Mouse (Mus musculus): ENCODE data around the gene Thap11. TPM values are rescaled to one million over a fixed set of nuclear protein-coding genes. Genes with fewer than 3 reads are reported as not detected.

Thap11 gene
- total RNA-seq (2023), result 10 to 100 TPM; 23.6 to 24.1 TPM

GRCm38 (mm10) chr8:105854715-105855216 lies at the start of gene Thap11:
Gene Thap11, plus strand, starts transcription at chr8:105855132.

GRCm38 (mm10) chr8:105826861-105827848 lies 27.8 kb upstream of the Thap11 start, which contains the start of the genes Ranbp10 and Tsnaxip1:
Gene Ranbp10, minus strand, starts transcription at chr8:105827350.
Gene Tsnaxip1, plus strand, starts transcription at chr8:105827731.

GRCm38 (mm10) chr8:105853178-105853577 lies 1.8 kb upstream of the Thap11 start, which contains the start of gene Cenpt:
Gene Cenpt, minus strand, starts transcription at chr8:105853278.

GRCm38 (mm10) chr8:105860143-105860981 lies 5.4 kb downstream of the Thap11 start, which contains the start of gene Nutf2:
Gene Nutf2, plus strand, starts transcription at chr8:105860580.

GRCm38 (mm10) chr8:105880754-105881520 lies 26.0 kb downstream of the Thap11 start, which contains the start of gene Edc4:
Gene Edc4, plus strand, starts transcription at chr8:105880881.

GRCm38 (mm10) chr8:105893339-105893738 lies 38.4 kb downstream of the Thap11 start, which contains the start of gene Nrn1l:
Gene Nrn1l, plus strand, starts transcription at chr8:105893567.

GRCm38 (mm10) chr8:105900180-105900940 lies 45.4 kb downstream of the Thap11 start, which contains the start of gene Pskh1:
Gene Pskh1, plus strand, starts transcription at chr8:105900441.

Other genes starting within 250 kb of the Thap11 start
- gene Ripor1, start 249.9 kb upstream of the Thap11 start, total RNA-seq (2023), result 10 to 100 TPM; 23.8 to 28.0 TPM
- gene Ctcf, start 218.6 kb upstream of the Thap11 start, total RNA-seq (2023), result 100 to 1,000 TPM; 148 to 161 TPM
- gene Agrp, start 217.7 kb upstream of the Thap11 start, total RNA-seq (2023), result under 1 TPM in 1 of 2 experiments, not detected in 1; 0.99 TPM
- 100 to 1,000 TPM; 131 to 138 TPM for gene Carmil2, start 168.9 kb upstream of the Thap11 start, total RNA-seq (2023)
- gene Acd, start 154.0 kb upstream of the Thap11 start, total RNA-seq (2023), result 10 to 100 TPM; 45.6 to 47.8 TPM
- gene Pard6a, start 154.0 kb upstream of the Thap11 start, total RNA-seq (2023), result 10 to 100 TPM in 1 of 2 experiments, 1 to 10 TPM in 1; 4.9 to 11.4 TPM
- not detected for gene 4933405L10Rik, start 147.5 kb upstream of the Thap11 start, total RNA-seq (2023)
- 1 to 10 TPM; 4.2 to 4.6 TPM for gene Enkd1, start 146.9 kb upstream of the Thap11 start, total RNA-seq (2023)
- 10 to 100 TPM in 1 of 2 experiments, 1 to 10 TPM in 1; 7.2 to 10.5 TPM for gene Gfod2, start 96.5 kb upstream of the Thap11 start, total RNA-seq (2023)
- gene Ranbp10, start 27.8 kb upstream of the Thap11 start, total RNA-seq (2023), result 10 to 100 TPM; 67.1 to 69.5 TPM
- not detected for gene Tsnaxip1, start 27.4 kb upstream of the Thap11 start, total RNA-seq (2023)
- 10 to 100 TPM; 21.5 to 22.7 TPM for gene Cenpt, start 1.9 kb upstream of the Thap11 start, total RNA-seq (2023)
- gene Nutf2, start 5.4 kb downstream of the Thap11 start, total RNA-seq (2023), result 10 to 100 TPM; 20.8 to 35.3 TPM
- gene Edc4, start 25.7 kb downstream of the Thap11 start, total RNA-seq (2023), result 10 to 100 TPM; 85.5 to 94.7 TPM
- gene Nrn1l, start 38.4 kb downstream of the Thap11 start, total RNA-seq (2023), result 1 to 10 TPM; 2.3 to 2.5 TPM
- gene Pskh1, start 45.3 kb downstream of the Thap11 start, total RNA-seq (2023), result 10 to 100 TPM; 23.2 TPM
- gene Ctrl, start 78.7 kb downstream of the Thap11 start, total RNA-seq (2023), result 1 to 10 TPM in 1 of 2 experiments, not detected in 1; 2.9 TPM
- gene Psmb10, start 83.3 kb downstream of the Thap11 start, total RNA-seq (2023), result 100 to 1,000 TPM; 159 to 185 TPM
- under 1 TPM; 0.41 to 0.56 TPM for gene Lcat, start 88.2 kb downstream of the Thap11 start, total RNA-seq (2023)
- 10 to 100 TPM; 13.5 to 17.9 TPM for gene Slc12a4, start 111.0 kb downstream of the Thap11 start, total RNA-seq (2023)
- not detected for gene Dpep3, start 124.3 kb downstream of the Thap11 start, total RNA-seq (2023)
- gene Dus2, start 136.2 kb downstream of the Thap11 start, total RNA-seq (2023), result 10 to 100 TPM; 16.3 to 19.8 TPM
- not detected for gene Dpep2nb, start 150.8 kb downstream of the Thap11 start, total RNA-seq (2023)
- 1 to 10 TPM; 8.3 to 9.5 TPM for gene Ddx28, start 156.8 kb downstream of the Thap11 start, total RNA-seq (2023)
- gene Nfatc3, start 203.7 kb downstream of the Thap11 start, total RNA-seq (2023), result 100 to 1,000 TPM; 205 to 213 TPM